Mouse (Mus musculus) c-Kit-negative CD71-positive TER-119-positive erythroid progenitor cells, embryonic 14.5 days (primary cell): Measurements from ENCODE around the gene 4933403O08Rik.

Experiments used
- DNase-seq: peaks from one replicate; pipeline ENCODE4 v3.0.0-alpha.2; 2013; ENCODE audit warnings: low read depth, low spot score

Gene 4933403O08Rik

GRCm38 (mm10) chrX:112238749-112239148 is at the start of gene 4933403O08Rik:
4933403O08Rik (plus strand) TSS chrX:112239049.
- no peak for DNase-seq

GRCm38 (mm10) chrX:112242916-112243315 is 4.1 kb downstream of the 4933403O08Rik start:
- DNase-seq = no peak

DNA sequence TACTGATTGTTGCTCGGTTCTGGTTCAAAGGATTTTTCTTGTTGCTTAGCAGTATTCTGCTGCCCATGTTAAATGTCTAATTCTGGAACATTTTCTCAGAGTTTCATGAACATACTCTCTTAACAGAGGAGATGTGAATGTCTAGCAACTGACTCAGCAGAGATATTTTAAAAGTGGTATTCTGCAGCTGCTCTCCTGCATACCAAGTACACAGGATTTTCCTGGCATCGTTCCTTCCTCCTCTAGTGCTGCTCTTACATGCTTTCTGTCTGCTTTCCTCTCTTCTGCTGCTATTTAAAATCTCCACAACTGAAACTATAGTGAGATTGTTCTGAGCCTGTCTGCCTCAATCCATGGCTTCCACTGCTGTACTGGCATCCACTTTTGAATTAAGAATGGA is 16.7 kb downstream of the 4933403O08Rik start:
- no peak for DNase-seq

GRCm38 (mm10) chrX:112273550-112273949 is 34.7 kb downstream of the 4933403O08Rik start:
- no peak for DNase-seq
